ENCODE assay signal across 8 mouse cellular contexts in genomic region chr3:84257989-84258517, GRCm38 (mm10). TPM values are rescaled to one million over a fixed set of nuclear protein-coding genes. Genes with fewer than 3 reads are reported as not detected.
DNase-seq lines count a peak whose midpoint lies in the region; ATAC-seq and TF ChIP-seq lines count a peak whose summit lies in the region.

No protein-coding gene starts in this region.

- peak overlapping the region; percentile 92 for H3K4me2 ChIP-seq in hindbrain, embryonic 16.5 days (ENCODE audit: low read length)
- H3K4me2 ChIP-seq in liver, postnatal 0 days (ENCODE audit: low read depth, low read length) = peak overlapping the region; percentile 98

- peak overlapping the region; percentile 80 for H3K4me3 ChIP-seq in hindbrain, embryonic 16.5 days (ENCODE audit: low read length)
- H3K4me3 ChIP-seq in liver, postnatal 0 days (ENCODE audit: low read depth, low read length) = 0 out of 2 replicates have a peak overlapping the region, but pooled peaks have one; percentile 65

- no peaks in the 10 kb centered on the region for H3K36me3 ChIP-seq in hindbrain, embryonic 16.5 days (ENCODE audit: control insufficient read depth, insufficient read depth, low read length)
- H3K36me3 ChIP-seq in liver, postnatal 0 days (replicated peaks; ENCODE audit: insufficient read depth, low read length) = no peaks in the 10 kb centered on the region

- peak; percentile 54 for DNase-seq in adrenal gland, adult 2 months
- DNase-seq in adrenal gland, postnatal 4 days (ENCODE audit: low spot score in 2 of 2) = no peak
- DNase-seq in NIH3T3 (ENCODE audit: low read depth) = peak; percentile 62
- DNase-seq in liver, postnatal 0 days = no peak
- no peak for DNase-seq in frontal cortex, postnatal 14 days (ENCODE audit: low spot score in 2 of 2)
- no peak for DNase-seq in right cerebral cortex, postnatal 4 days
- no peak for DNase-seq in gastrocnemius, adult 8-10 months (ENCODE audit: low spot score in 2 of 2)

- peaks cover 31% of the 10 kb centered on the region for H3K4me1 ChIP-seq in hindbrain, embryonic 16.5 days (ENCODE audit: control insufficient read depth, insufficient read depth, low read depth, low read length)
- peaks cover 25% of the 10 kb centered on the region for H3K4me1 ChIP-seq in liver, postnatal 0 days (ENCODE audit: insufficient read depth)

- whole genome bisulfite sequencing in hindbrain, embryonic 16.5 days = 29% methylated on average over 10 of the region's 10 CpGs
- WGBS in liver, postnatal 0 days (ENCODE audit: insufficient replicate concordance) = 54% methylated on average over 10 of the region's 10 CpGs

- no peak for TF ChIP-seq CTCF in liver, postnatal 0 days (IDR thresholded peaks at IDR 0.05; ENCODE audit: low read depth)

- ATAC-seq in hindbrain, embryonic 16.5 days = no peak
- ATAC-seq in liver, postnatal 0 days = no peak

- no peaks in the 10 kb centered on the region for H3K9me3 ChIP-seq in hindbrain, embryonic 16.5 days (ENCODE audit: control insufficient read depth, low read length)
- no peaks in the 10 kb centered on the region for H3K9me3 ChIP-seq in liver, postnatal 0 days (ENCODE audit: low read length)

- no peaks in the 10 kb centered on the region for H3K27me3 ChIP-seq in hindbrain, embryonic 16.5 days (replicated peaks; ENCODE audit: control insufficient read depth, insufficient read depth, low read length)
- H3K27me3 ChIP-seq in liver, postnatal 0 days (ENCODE audit: insufficient read depth, low read length) = peaks cover 22% of the 10 kb centered on the region

- peak overlapping the region; percentile 3; the same call in 1 of the 2 replicates for H3K9ac ChIP-seq in hindbrain, embryonic 16.5 days (ENCODE audit: low read depth, low read length)
- peak overlapping the region; percentile 26; the same call in 1 of the 2 replicates for H3K9ac ChIP-seq in liver, postnatal 0 days (replicated peaks)

- H3K27ac ChIP-seq in hindbrain, embryonic 16.5 days (ENCODE audit: low read depth, low read length) = no peak overlapping the region
- no peak overlapping the region for H3K27ac ChIP-seq in liver, postnatal 0 days (ENCODE audit: low read depth)

- no peak for TF ChIP-seq EP300 in liver, postnatal 0 days (IDR thresholded peaks at IDR 0.05; ENCODE audit: low read depth)

RNA-seq across cellular contexts. Expression of gene Trim2, which starts 48.6 kb away (rescaled TPM):
- 100 to 1,000 TPM in 1 of 2 experiments, 10 to 100 TPM in 1; 34.1 to 125 TPM for total RNA-seq in adrenal gland, adult 2 months (2021)
- polyA plus RNA-seq in adrenal gland, adult 2 months (2012; rRNA removed) = 58.3 and 115 TPM in 2 replicates
- total RNA-seq in adrenal gland, postnatal 4 days (2021) = 10 to 100 TPM; 59.5 to 71.3 TPM
- 151 and 154 TPM in 2 replicates for polyA plus RNA-seq in hindbrain, embryonic 16.5 days (2015; fragmentation: Nextera tagmentation; extraction: Ambion mirVana)
- polyA plus RNA-seq in liver, postnatal 0 days (2015; fragmentation: Nextera tagmentation; extraction: Ambion mirVana) = 2.7 and 2.9 TPM in 2 replicates
- total RNA-seq in gastrocnemius, adult 8-10 months (2022) = 1 to 10 TPM in 3 of 4 experiments, under 1 TPM in 1; 0.92 to 3.0 (median 1.8) TPM

Comparison
In these comparisons a context has a peak if more than half of its experiments do, and no peak if none do; other contexts are left out.
1. DNase-seq: peak in adrenal gland, adult 2 months (single experiment) and NIH3T3 (single experiment); none in adrenal gland, postnatal 4 days (0 of 2), liver, postnatal 0 days (single experiment), frontal cortex, postnatal 14 days (0 of 2), right cerebral cortex, postnatal 4 days (single experiment) and gastrocnemius, adult 8-10 months (0 of 2).
2. RNA of gene Trim2, which starts 48.6 kb away (total RNA-seq): 34.1 to 125 TPM in adrenal gland, adult 2 months and 59.5 to 71.3 TPM in adrenal gland, postnatal 4 days; 0.92 to 3.0 TPM in gastrocnemius, adult 8-10 months; every median in the first group is over 4 times any median in the second.